Mouse (Mus musculus) 3134 (cell line): Measurements from ENCODE around the gene Aqp1.

ENCODE experiments used
- DNase-seq: peaks from one replicate; pipeline ENCODE4 v3.0.0-alpha.2; 2011; ENCODE audit warnings: low spot score; ENCODE audit not compliant: insufficient read length; ENCODE audit errors: extremely low read depth

Gene Aqp1

GRCm38 (mm10) chr6:55335989-55336514, at the start of gene Aqp1:
Gene Aqp1, plus strand, starts transcription at chr6:55336432.
- peak; percentile 93 for DNase-seq

- DNase-seq = peak; percentile 29
Observed at GRCm38 (mm10) chr6:55288007-55288602, 48.1 kb upstream of the Aqp1 start.

GRCm38 (mm10) chr6:55294549-55295131, 41.6 kb upstream of the Aqp1 start:
- peak; percentile 80 for DNase-seq

GRCm38 (mm10) chr6:55295325-55295724, 40.9 kb upstream of the Aqp1 start:
- no peak for DNase-seq

GRCm38 (mm10) chr6:55299482-55299881, 36.8 kb upstream of the Aqp1 start:
- DNase-seq = no peak

GRCm38 (mm10) chr6:55299917-55300316, 36.3 kb upstream of the Aqp1 start:
- no peak for DNase-seq

GRCm38 (mm10) chr6:55300704-55301103, 35.5 kb upstream of the Aqp1 start:
- DNase-seq = no peak

GRCm38 (mm10) chr6:55310179-55310578, 26.1 kb upstream of the Aqp1 start:
- DNase-seq = no peak

GRCm38 (mm10) chr6:55311962-55312361, 24.3 kb upstream of the Aqp1 start:
- DNase-seq = no peak

GRCm38 (mm10) chr6:55313893-55314292, 22.3 kb upstream of the Aqp1 start:
- no peak for DNase-seq

GRCm38 (mm10) chr6:55314628-55315027, 21.6 kb upstream of the Aqp1 start:
- peak; percentile 63 for DNase-seq

GRCm38 (mm10) chr6:55318597-55318996, 17.6 kb upstream of the Aqp1 start:
- no peak for DNase-seq

GRCm38 (mm10) chr6:55319585-55320551, 16.4 kb upstream of the Aqp1 start:
- no peak for DNase-seq

GRCm38 (mm10) chr6:55320894-55321293, 15.3 kb upstream of the Aqp1 start:
- DNase-seq = no peak

- DNase-seq = no peak
Observed at GRCm38 (mm10) chr6:55321518-55321917, 14.7 kb upstream of the Aqp1 start.

GRCm38 (mm10) chr6:55322980-55323379, 13.3 kb upstream of the Aqp1 start:
- DNase-seq = no peak

- DNase-seq = no peak
Observed at GRCm38 (mm10) chr6:55323908-55324634, 12.2 kb upstream of the Aqp1 start.

- no peak for DNase-seq
Observed at GRCm38 (mm10) chr6:55324785-55325184, 11.4 kb upstream of the Aqp1 start.

- no peak for DNase-seq
Observed at GRCm38 (mm10) chr6:55326299-55326698, 9.9 kb upstream of the Aqp1 start.

- no peak for DNase-seq
Observed at GRCm38 (mm10) chr6:55327326-55327725, 8.9 kb upstream of the Aqp1 start.

- no peak for DNase-seq
Observed at GRCm38 (mm10) chr6:55328179-55328578, 8.1 kb upstream of the Aqp1 start.
